Mouse (Mus musculus): ENCODE results near the gene Zbtb34.

GRCm38 (mm10) chr2:33442701-33443100 is 11.6 kb upstream of the Zbtb34 start:
- TF ChIP-seq EP300 (IDR thresholded peaks at IDR 0.05; ENCODE audit: low read depth) (no peak), CTCF (IDR thresholded peaks at IDR 0.05; ENCODE audit: low read depth) (no peak)

Measured in liver, postnatal 0 days (tissue).